Mouse (Mus musculus): Measurements from ENCODE around the gene Add1.
"Not testable (repeated sequence)": the region's sequence is repeated elsewhere in the genome, so short reads cannot be mapped to it uniquely, and the experiment has no call there.

Gene Add1

GRCm38 (mm10) chr5:34550251-34550650 lies 23.2 kb upstream of the Add1 start:
- DNase-seq (ENCODE audit: low spot score) = no peak

- no peak for DNase-seq (ENCODE audit: low spot score)
Observed at GRCm38 (mm10) chr5:34551821-34552220, 21.6 kb upstream of the Add1 start.

- no peak for DNase-seq (ENCODE audit: low spot score)
Observed at GRCm38 (mm10) chr5:34563854-34564253, 9.6 kb upstream of the Add1 start.

GRCm38 (mm10) chr5:34564291-34564690 lies 9.2 kb upstream of the Add1 start:
- DNase-seq (ENCODE audit: low spot score) = peak; percentile 1

DNA sequence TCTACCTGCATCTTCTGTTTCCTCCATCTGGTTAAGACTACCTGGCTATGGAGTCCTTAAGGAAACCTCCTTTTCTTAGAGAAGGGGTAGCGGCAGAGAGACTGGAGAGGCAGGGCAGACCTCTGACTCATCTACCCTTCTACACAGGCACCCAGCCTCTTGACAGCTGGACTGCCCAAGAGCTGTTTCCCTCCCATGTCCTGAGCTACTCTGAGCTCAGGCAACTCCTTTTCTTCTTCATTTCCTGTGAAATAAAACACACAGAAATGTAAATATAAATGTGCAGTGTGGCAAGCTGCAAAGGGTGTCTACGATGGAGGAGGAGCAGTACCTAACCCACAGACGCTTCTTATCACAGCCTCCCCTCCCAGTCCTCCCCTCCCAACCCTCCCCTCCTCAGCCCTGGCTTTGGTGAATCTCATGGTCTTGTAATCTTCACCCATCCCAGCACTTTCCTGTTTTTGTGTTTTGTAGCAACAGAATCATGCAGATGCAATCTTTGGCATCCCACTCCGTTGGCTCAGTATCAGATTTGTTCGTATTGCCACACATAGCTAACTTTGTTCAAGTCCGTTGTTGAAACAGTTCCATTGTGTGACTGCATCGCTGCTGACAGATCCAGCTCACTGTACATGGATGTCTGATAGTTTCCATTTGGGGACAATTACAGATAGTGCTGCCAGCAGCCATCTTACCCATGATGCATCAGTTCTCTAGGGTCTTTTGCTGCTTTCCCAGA lies 7.8 kb upstream of the Add1 start:
- no peak for DNase-seq (ENCODE audit: low spot score)

- DNase-seq (ENCODE audit: low spot score) = no peak
Observed at GRCm38 (mm10) chr5:34571551-34571950, 1.9 kb upstream of the Add1 start.

GRCm38 (mm10) chr5:34572568-34572967 lies 896 bp upstream of the Add1 start:
- not testable (repeated sequence) for DNase-seq (ENCODE audit: low spot score)

DNA sequence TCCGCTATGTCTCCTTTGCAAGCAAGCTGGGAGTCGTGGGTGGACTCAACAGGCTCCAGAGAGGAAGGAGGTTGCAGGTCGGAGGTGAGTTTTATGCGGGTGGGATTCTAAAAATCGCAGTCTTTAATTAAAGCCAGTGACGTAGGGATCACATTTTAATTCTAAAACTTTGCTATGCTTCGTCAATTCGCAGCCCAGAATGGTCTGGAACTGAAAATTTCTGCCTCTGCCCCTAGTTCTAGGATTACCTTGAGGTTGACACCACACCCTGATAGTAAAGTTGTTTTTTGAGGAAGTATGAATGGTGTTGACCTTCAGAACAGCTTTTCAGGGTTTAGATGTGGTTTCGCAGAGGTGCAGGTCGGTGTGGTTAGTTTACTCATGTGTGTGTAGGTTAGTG lies 1.3 kb downstream of the Add1 start:
- no peak for DNase-seq (ENCODE audit: low spot score)

GRCm38 (mm10) chr5:34576286-34576685 lies 2.8 kb downstream of the Add1 start:
- no peak for DNase-seq (ENCODE audit: low spot score)

DNA sequence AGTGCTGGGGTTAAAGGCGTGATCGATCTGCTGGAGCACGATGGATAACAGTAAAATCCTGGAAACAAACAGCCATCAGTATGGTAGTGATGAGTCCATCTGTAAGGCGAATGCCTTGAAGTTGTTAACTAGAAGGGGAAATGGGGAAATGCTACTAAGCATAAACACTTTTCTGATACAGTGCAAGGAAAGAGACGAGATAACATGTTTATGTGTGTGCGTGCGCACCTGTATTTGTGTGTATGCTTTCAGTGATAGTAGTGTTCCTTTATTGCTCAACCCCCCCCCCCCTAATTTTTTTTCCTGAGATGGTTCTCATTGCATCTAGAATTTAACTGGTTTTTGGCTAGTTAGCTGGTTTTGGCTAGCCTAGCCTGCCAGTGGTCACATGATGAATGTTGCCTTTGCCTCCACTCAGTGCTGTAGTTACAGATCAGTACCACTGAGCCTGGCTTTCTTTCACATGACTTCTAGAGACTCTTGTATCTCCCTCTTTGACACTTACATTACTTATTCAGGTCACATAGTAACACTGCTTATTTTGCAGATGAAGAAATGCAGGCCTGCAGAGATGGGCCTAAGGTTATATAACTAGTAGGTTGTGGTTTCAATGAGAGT lies 4.7 kb downstream of the Add1 start:
- no peak for DNase-seq (ENCODE audit: low spot score)

GRCm38 (mm10) chr5:34579377-34579776 lies 5.9 kb downstream of the Add1 start:
- no peak for DNase-seq (ENCODE audit: low spot score)

GRCm38 (mm10) chr5:34581671-34582313 lies 8.3 kb downstream of the Add1 start:
- peak; percentile 23 for DNase-seq (ENCODE audit: low spot score)

GRCm38 (mm10) chr5:34582314-34582675 lies 8.8 kb downstream of the Add1 start:
- DNase-seq (ENCODE audit: low spot score) = no peak

DNA sequence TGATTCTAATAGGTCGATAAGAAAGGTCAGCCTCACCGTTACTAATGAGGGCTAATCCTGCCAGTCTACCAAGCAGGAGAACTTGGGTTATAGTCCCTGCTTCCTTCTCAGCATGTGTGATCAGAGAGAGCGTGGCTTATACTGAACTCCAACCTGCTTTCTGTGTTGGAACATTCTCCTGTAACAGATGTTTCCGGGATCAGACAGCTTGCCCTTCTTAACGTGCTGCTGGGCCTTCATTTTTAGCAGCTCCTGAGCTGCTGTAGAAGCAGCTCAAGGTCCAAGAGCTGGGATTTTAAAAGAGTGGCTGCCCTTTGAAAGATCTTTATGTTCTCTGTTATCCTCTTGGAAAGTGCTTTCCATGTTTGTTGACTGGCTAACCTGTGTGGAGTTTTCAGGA lies 11.8 kb downstream of the Add1 start:
- no peak for DNase-seq (ENCODE audit: low spot score)

DNA sequence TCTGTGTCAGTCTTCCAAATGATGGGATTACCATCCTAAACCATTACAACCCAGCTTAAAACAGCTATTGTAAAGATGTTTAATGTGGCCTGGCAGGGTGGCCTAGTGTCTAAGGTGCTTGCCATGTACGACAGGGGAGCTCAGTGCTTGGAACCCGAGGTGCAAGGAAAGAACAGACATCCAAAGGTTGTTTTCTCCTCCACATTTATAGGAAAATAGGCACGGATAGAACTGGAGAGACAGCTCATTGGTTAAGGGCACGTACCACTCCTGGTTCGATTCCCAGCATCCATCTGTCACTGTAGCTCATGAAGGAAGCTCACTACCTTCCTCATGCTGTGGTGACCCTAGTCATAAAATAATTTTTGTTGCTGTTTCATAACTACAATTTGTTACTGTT lies 14.4 kb downstream of the Add1 start:
- DNase-seq (ENCODE audit: low spot score) = no peak

DNA sequence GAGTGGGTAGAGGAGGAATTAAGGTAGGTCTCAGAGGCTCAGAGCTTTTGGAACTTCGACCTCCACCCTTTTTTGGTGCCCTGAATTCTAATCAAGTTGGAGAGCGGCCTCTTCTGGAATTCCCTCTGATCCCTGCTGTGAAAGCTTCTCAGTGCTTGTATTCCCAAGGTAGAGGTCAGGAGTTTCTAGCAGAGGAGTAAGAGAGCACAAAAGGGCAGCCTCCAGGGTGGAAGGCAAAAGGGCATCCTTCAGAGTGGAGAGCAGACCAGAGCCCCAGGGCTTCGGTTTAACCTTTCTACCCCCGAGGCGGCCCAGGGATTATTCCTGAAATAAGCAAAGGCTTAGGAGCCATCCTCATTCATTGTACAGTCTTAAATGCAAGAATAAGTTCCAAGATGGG lies 16.6 kb downstream of the Add1 start:
- no peak for DNase-seq (ENCODE audit: low spot score)

GRCm38 (mm10) chr5:34590702-34591101 lies 17.2 kb downstream of the Add1 start:
- no peak for DNase-seq (ENCODE audit: low spot score)

- DNase-seq (ENCODE audit: low spot score) = no peak
Observed at GRCm38 (mm10) chr5:34591388-34592004, 18.0 kb downstream of the Add1 start.

DNA sequence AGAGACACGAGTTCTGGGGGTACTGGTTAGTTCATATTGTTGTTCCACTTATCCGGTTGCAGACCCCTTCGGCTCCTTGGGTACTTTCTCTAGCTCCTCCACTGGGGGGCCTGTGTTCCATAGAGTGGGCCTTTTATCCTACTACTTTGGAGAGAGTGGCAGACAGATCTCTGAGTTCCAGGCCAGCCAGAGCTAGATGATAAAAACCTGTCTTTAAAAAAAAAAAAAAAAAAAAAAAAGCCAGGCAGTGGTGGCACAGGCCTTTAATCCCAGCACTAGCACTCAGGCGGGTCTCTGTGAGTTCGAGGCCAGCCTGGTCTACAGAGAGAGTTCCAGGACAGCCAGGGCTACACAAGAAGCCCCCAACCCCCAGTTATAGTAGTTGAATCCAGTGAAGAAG lies 18.8 kb downstream of the Add1 start:
- DNase-seq (ENCODE audit: low spot score) = not testable (repeated sequence)

GRCm38 (mm10) chr5:34592666-34593065 lies 19.2 kb downstream of the Add1 start:
- DNase-seq (ENCODE audit: low spot score) = no peak

DNA sequence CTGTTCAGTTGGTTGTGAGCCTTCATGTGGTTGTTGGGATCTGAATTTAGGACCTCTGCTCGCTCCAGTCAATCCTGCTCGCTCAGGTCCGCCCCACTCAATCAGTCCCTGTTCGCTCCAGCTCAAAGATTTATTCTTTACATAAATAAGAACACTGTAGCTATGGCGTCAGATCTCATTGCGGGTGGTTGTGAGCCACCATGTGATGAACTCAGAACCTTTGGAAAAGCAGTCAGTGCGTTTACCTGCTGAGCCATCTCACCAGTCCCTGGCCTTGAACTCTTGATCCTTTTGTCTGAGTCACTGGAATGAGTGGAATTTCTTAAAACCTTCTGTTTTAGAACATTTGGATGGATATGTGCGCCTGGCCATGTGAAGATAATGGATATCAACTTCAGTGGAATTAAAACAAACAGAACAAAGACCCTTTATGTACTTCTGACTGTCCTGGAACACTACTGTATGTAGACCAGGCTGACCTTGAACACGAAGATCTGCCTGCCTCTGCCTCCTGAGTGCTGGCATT lies 19.8 kb downstream of the Add1 start:
- DNase-seq (ENCODE audit: low spot score) = no peak

GRCm38 (mm10) chr5:34604576-34604975 lies 31.1 kb downstream of the Add1 start:
- no peak for DNase-seq (ENCODE audit: low spot score)

All from ovary, postnatal 36 days (tissue).